Mouse (Mus musculus): ENCODE measurements around the gene Eri2.
"Not testable (repeated sequence)": the region's sequence is repeated elsewhere in the genome, so short reads cannot be mapped to it uniquely, and the experiment has no call there.

Gene Eri2

DNA sequence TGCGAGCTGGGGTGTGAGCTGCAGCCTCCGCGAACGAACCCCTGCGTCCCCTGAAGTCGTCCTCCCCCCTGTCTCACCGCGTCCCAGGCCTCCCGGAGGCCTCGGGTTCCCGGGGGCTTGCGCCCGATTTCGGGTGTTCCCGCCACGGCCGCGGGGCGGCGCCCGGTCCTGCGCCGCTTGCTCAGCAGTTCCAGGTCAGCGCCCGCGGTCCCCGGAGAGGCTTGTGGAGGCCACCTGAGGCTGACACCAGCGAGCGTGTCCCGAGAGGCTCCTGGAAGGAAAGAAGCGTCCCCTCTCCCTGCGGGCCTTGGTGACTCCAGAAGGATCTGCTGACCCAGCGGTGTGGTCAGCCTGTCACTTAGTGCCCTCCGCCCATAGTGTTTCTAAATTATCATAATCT is 49.5 kb downstream of the Eri2 start:
- DNase-seq (ENCODE audit: inconsistent ontology term): peak; percentile 17

- DNase-seq (ENCODE audit: inconsistent ontology term): not testable (repeated sequence)
Measured at GRCm38 (mm10) chr7:119739798-119740468, 53.9 kb downstream of the Eri2 start.

DNA sequence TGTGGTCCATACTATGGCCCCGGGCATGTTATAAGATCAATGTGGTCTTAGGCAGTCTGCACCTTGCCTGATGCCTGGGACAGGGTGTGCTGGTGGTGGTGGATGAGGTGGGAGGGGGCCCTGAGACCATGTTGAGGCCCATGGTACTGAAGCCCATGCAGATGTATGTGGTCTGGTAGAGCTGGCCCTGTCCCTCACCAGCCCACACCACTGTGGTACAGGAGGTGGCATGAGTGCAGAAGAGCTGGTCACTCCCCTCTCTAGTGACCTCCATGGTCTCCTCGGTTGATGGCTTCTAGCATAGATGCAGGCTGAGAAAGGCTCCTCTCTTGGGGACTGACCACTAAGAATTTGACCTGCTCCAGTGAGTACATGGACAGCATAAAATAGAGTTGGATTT is 55.0 kb downstream of the Eri2 start:
- no peak for DNase-seq (ENCODE audit: inconsistent ontology term)

- DNase-seq (ENCODE audit: inconsistent ontology term): not testable (repeated sequence)
Measured at GRCm38 (mm10) chr7:119731262-119731661, 62.6 kb downstream of the Eri2 start.

GRCm38 (mm10) chr7:119727621-119728020 is 66.2 kb downstream of the Eri2 start:
- DNase-seq (ENCODE audit: inconsistent ontology term): no peak

DNA sequence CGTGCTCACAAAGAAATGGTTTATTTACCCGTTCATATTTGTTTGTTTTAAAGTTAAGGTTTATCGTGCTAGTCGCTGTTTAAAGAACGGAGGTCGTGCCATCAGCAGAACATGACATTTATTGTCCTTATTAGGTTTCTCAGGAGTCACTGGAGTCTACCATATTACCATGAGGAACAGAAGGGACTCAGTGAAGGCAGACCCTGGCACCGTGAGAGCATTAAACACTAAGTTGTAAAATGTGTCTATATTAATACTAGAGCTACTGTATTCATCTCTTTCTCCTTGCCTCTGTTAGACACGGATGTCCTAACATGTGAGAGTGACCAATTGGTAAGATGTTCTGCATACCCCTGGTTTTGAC is 72.9 kb downstream of the Eri2 start:
- DNase-seq (ENCODE audit: inconsistent ontology term): no peak

DNA sequence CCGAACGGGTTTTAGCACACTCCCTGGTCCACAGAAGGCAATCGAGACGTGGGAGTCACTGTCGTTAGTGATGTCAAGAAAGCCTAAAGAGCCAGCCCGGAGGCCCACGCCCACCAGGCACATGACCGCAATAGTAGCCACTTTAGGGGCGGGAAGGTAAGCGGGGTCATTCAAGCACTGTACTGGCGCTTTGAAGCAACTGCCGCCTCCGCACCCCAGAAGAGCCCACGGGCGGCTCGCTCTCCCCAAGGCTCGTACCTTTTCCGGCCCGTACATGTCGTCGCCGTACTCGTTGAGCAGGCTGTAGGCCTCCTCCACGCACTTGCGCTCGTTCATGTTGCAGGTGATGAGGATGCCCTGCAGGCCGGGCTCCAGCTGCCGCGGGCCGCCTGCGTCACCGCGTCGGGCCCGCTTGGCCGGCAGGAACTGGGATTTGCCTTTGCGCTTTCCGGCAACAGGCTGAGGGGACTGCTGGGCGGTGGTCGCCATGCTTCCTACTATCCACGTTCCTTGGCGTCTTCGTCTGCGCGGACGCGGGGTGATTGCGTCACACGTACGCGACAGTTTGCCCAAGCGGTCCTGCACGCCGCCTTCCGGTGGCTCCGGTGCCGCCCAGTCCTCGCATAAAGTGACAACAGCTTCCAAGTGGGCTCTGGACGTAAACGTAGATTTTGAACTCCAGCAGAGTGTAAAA is 73.5 kb downstream of the Eri2 start, which contains the start of gene Thumpd1:
Gene Thumpd1 (minus strand): TSS at position 546 of the 694 bp plus-strand sequence.
- peak; percentile 89 for DNase-seq (ENCODE audit: inconsistent ontology term)

Measured in Muller cell, postnatal 12 days (primary cell).